Mouse (Mus musculus) testis, adult 2 months (tissue): Measurements from ENCODE around the gene Eif2ak2. TPM values are rescaled to one million over a fixed set of nuclear protein-coding genes. Genes with fewer than 3 reads are reported as not detected.
A peak's percentile ranks its signal among the peaks of the same experiment; 100 is the strongest.

Source experiments
- H3K27ac ChIP-seq: fragments of 200-500 bp; 2 replicates; pipeline ENCODE4 v1.5.1; 2012; ENCODE audit warnings: low read depth, low read length; ENCODE audit not compliant: control insufficient read depth, insufficient read depth
- H3K27me3 ChIP-seq: fragments of 200-500 bp; 2 replicates; pipeline ENCODE4 v1.6.1; 2012; ENCODE audit warnings: mild to moderate bottlenecking, low read length, moderate library complexity; ENCODE audit not compliant: control insufficient read depth, insufficient read depth
- H3K36me3 ChIP-seq: fragments of 200-500 bp; 2 replicates; pipeline ENCODE4 v1.6.1; 2012; ENCODE audit warnings: mild to moderate bottlenecking, low read length; ENCODE audit not compliant: control insufficient read depth, insufficient read depth
- H3K4me1 ChIP-seq: fragments of 200-500 bp; 2 replicates; pipeline ENCODE4 v1.6.1; 2012; ENCODE audit warnings: low read length; ENCODE audit not compliant: control insufficient read depth, insufficient read depth
- H3K4me3 ChIP-seq: fragments of 200-500 bp; 2 replicates; pipeline ENCODE4 v1.5.1; 2012; ENCODE audit warnings: low read depth, mild to moderate bottlenecking, low read length, moderate library complexity, mixed read lengths; ENCODE audit not compliant: control insufficient read depth
- CTCF ChIP-seq: fragments of 200-500 bp; IDR thresholded peaks from 2 replicates; pipeline ENCODE4 v1.5.1; 2012; ENCODE audit warnings: low read depth, mild to moderate bottlenecking, inconsistent platforms, low read length, moderate library complexity; ENCODE audit not compliant: control insufficient read depth, insufficient read depth, insufficient replicate concordance
- POLR2A ChIP-seq: fragments of 200-500 bp; IDR thresholded peaks from 2 replicates; pipeline ENCODE4 v1.6.1; 2012; ENCODE audit warnings: low read depth, mild to moderate bottlenecking, inconsistent platforms, low read length, moderate library complexity; ENCODE audit not compliant: control insufficient read depth
- polyA plus RNA-seq: library from polyadenylated mRNA; depleted of rRNA; stranded (reverse); fragments of >200 nt; gene quantifications from 2 replicates; pipeline ENCODE4 v1.2.3, GENCODE M21; 2012; rRNA removed

The Eif2ak2 gene
- polyA plus RNA-seq, 1 experiment: 4.1 TPM

GRCm38 (mm10) chr17:78834856-78835835 is 47.2 kb downstream of the Eif2ak2 start, which contains the start of the genes Heatr5b and Gpatch11:
Gene Heatr5b (minus strand): TSS chr17:78835364.
Gene Gpatch11 (plus strand): TSS chr17:78835567.
- peak within 1 kb of the TSS; percentile 79 for H3K27ac ChIP-seq

GRCm38 (mm10) chr17:78824346-78824745 is 58.0 kb downstream of the Eif2ak2 start:
- H3K27ac ChIP-seq: no peak overlapping the region
- no peaks in the 10 kb centered on the region; the same call in 1 of the 2 replicates for H3K36me3 ChIP-seq
- H3K4me1 ChIP-seq: no peaks in the 10 kb centered on the region; the same call in 1 of the 2 replicates
- TF ChIP-seq CTCF (no peak), POLR2A (no peak)
- no peak overlapping the region for H3K4me3 ChIP-seq
- H3K27me3 ChIP-seq: no peaks in the 10 kb centered on the region

More at GRCm38 (mm10) chr17:78834856-78835835, 47.2 kb downstream of the Eif2ak2 start, which contains the start of the genes Heatr5b and Gpatch11:
- Histone ChIP-seq H3K4me3 (peak within 1 kb of the TSS; percentile 97), H3K27me3 (no peaks in the 10 kb centered on the region), H3K4me1 (peaks cover 2% of the 10 kb centered on the region; the same call in 1 of the 2 replicates), H3K36me3 (peaks cover under 1% of the 10 kb centered on the region; the same call in 1 of the 2 replicates)
- TF ChIP-seq CTCF: no peak
- TF ChIP-seq POLR2A: peak; percentile 82

- no peak overlapping the region for H3K4me3 ChIP-seq
- H3K4me1 ChIP-seq: no peaks in the 10 kb centered on the region
- no peak overlapping the region for H3K27ac ChIP-seq
- H3K27me3 ChIP-seq: no peaks in the 10 kb centered on the region
- no peaks in the 10 kb centered on the region for H3K36me3 ChIP-seq
- TF ChIP-seq POLR2A (no peak), CTCF (no peak)
Measured at GRCm38 (mm10) chr17:78809582-78809981, 72.8 kb downstream of the Eif2ak2 start.

GRCm38 (mm10) chr17:78809019-78809418 is 73.4 kb downstream of the Eif2ak2 start:
- Histone ChIP-seq H3K36me3 (no peaks in the 10 kb centered on the region), H3K4me1 (no peaks in the 10 kb centered on the region), H3K27me3 (no peaks in the 10 kb centered on the region), H3K4me3 (no peak overlapping the region), H3K27ac (no peak overlapping the region)
- TF ChIP-seq POLR2A (no peak), CTCF (no peak)

Other genes with a start within 250 kb of the Eif2ak2 start
- gene Strn, start 145.4 kb downstream of the Eif2ak2 start, polyA plus RNA-seq: 7.1 and 7.9 TPM in 2 replicates
- 14.8 and 16.1 TPM in 2 replicates for gene Heatr5b, start 47.2 kb downstream of the Eif2ak2 start, polyA plus RNA-seq
- 12.6 and 17.3 TPM in 2 replicates for gene Gpatch11, start 47.0 kb downstream of the Eif2ak2 start, polyA plus RNA-seq
- gene Sult6b1, start 24.4 kb upstream of the Eif2ak2 start, polyA plus RNA-seq: 0.17 and 0.25 TPM in 2 replicates
- 9.3 and 11.7 TPM in 2 replicates for gene Cebpzos, start 33.9 kb upstream of the Eif2ak2 start, polyA plus RNA-seq
- gene Cebpz, start 54.5 kb upstream of the Eif2ak2 start, polyA plus RNA-seq: 4.5 and 6.2 TPM in 2 replicates
- gene Ndufaf7, start 54.6 kb upstream of the Eif2ak2 start, polyA plus RNA-seq: 16.1 and 16.2 TPM in 2 replicates
- gene Prkd3, start 138.2 kb upstream of the Eif2ak2 start, polyA plus RNA-seq: 3.2 and 4.2 TPM in 2 replicates
- gene Qpct, start 169.3 kb upstream of the Eif2ak2 start, polyA plus RNA-seq: 19.9 and 30.7 TPM in 2 replicates